Mouse (Mus musculus): Measurements from ENCODE around the gene Etl4. TPM values are rescaled to one million over a fixed set of nuclear protein-coding genes. Genes with fewer than 3 reads are reported as not detected.

Etl4 gene
- polyA plus RNA-seq, 1 experiment from 2014 or later = 3.2 TPM

- H3K27ac ChIP-seq = no peak overlapping the region
- no peaks in the 10 kb centered on the region for H3K9me3 ChIP-seq
- ATAC-seq (ENCODE audit: low FRiP score) = no peak
- no peaks in the 10 kb centered on the region for H3K36me3 ChIP-seq
- WGBS = 74% methylated on average over 8 of the region's 8 CpGs
- no peak overlapping the region for H3K4me3 ChIP-seq
- no peak overlapping the region for H3K9ac ChIP-seq
- H3K4me2 ChIP-seq = no peak overlapping the region
- no peaks in the 10 kb centered on the region for H3K27me3 ChIP-seq
- no peaks in the 10 kb centered on the region for H3K4me1 ChIP-seq (replicated peaks)
These were observed 699.6 kb downstream of the Etl4 start for GRCm38 (mm10) chr2:20609203-20609602.

- no peak for ATAC-seq (ENCODE audit: low FRiP score)
- WGBS = 50% methylated on average over 1 of the region's 1 CpGs
- H3K36me3 ChIP-seq = no peaks in the 10 kb centered on the region
These were observed 706.4 kb downstream of the Etl4 start for GRCm38 (mm10) chr2:20615948-20616347.

GRCm38 (mm10) chr2:20618396-20618795 lies 708.8 kb downstream of the Etl4 start:
- Histone ChIP-seq H3K27ac (no peak overlapping the region), H3K27me3 (no peaks in the 10 kb centered on the region), H3K4me2 (no peak overlapping the region), H3K36me3 (no peaks in the 10 kb centered on the region), H3K9ac (no peak overlapping the region), H3K4me3 (no peak overlapping the region), H3K9me3 (no peaks in the 10 kb centered on the region), H3K4me1 (replicated peaks) (no peaks in the 10 kb centered on the region)
- 96% methylated on average over 5 of the region's 5 CpGs for WGBS
- ATAC-seq (ENCODE audit: low FRiP score) = no peak

More at GRCm38 (mm10) chr2:20615948-20616347, 706.4 kb downstream of the Etl4 start:
- no peaks in the 10 kb centered on the region for H3K27me3 ChIP-seq
- H3K27ac ChIP-seq = no peak overlapping the region
- H3K4me3 ChIP-seq = no peak overlapping the region
- no peaks in the 10 kb centered on the region for H3K4me1 ChIP-seq (replicated peaks)
- no peaks in the 10 kb centered on the region for H3K9me3 ChIP-seq
- H3K4me2 ChIP-seq = no peak overlapping the region
- no peak overlapping the region for H3K9ac ChIP-seq

- H3K4me3 ChIP-seq = no peak overlapping the region
- ATAC-seq (ENCODE audit: low FRiP score) = no peak
- 91% methylated on average over 5 of the region's 5 CpGs for WGBS
- H3K9ac ChIP-seq = no peak overlapping the region
- H3K27me3 ChIP-seq = no peaks in the 10 kb centered on the region
- H3K4me2 ChIP-seq = no peak overlapping the region
- H3K9me3 ChIP-seq = no peaks in the 10 kb centered on the region
- H3K36me3 ChIP-seq = no peaks in the 10 kb centered on the region
- H3K27ac ChIP-seq = no peak overlapping the region
- H3K4me1 ChIP-seq (replicated peaks) = no peaks in the 10 kb centered on the region
These were observed 710.3 kb downstream of the Etl4 start for GRCm38 (mm10) chr2:20619881-20620280.

GRCm38 (mm10) chr2:20629156-20629712 lies 719.7 kb downstream of the Etl4 start:
- H3K9me3 ChIP-seq = no peaks in the 10 kb centered on the region
- H3K36me3 ChIP-seq = no peaks in the 10 kb centered on the region
- H3K9ac ChIP-seq = no peak overlapping the region
- H3K4me3 ChIP-seq = no peak overlapping the region
- 91% methylated on average over 8 of the region's 8 CpGs for WGBS
- H3K27me3 ChIP-seq = no peaks in the 10 kb centered on the region
- no peak for ATAC-seq (ENCODE audit: low FRiP score)
- no peak overlapping the region for H3K4me2 ChIP-seq
- no peak overlapping the region for H3K27ac ChIP-seq
- H3K4me1 ChIP-seq (replicated peaks) = no peaks in the 10 kb centered on the region

- H3K4me2 ChIP-seq = no peak overlapping the region
- H3K27me3 ChIP-seq = no peaks in the 10 kb centered on the region
- no peak for ATAC-seq (ENCODE audit: low FRiP score)
- no peak overlapping the region for H3K27ac ChIP-seq
- H3K4me3 ChIP-seq = no peak overlapping the region
- WGBS = 90% methylated on average over 3 of the region's 3 CpGs
- H3K4me1 ChIP-seq (replicated peaks) = no peaks in the 10 kb centered on the region
- no peaks in the 10 kb centered on the region for H3K9me3 ChIP-seq
- H3K36me3 ChIP-seq = no peaks in the 10 kb centered on the region
- no peak overlapping the region for H3K9ac ChIP-seq
These were observed 729.0 kb downstream of the Etl4 start for GRCm38 (mm10) chr2:20638604-20639003.

GRCm38 (mm10) chr2:20639721-20640120 lies 730.1 kb downstream of the Etl4 start:
- ATAC-seq (ENCODE audit: low FRiP score) = no peak
- no peaks in the 10 kb centered on the region for H3K36me3 ChIP-seq
- 75% methylated on average over 2 of the region's 2 CpGs for WGBS

GRCm38 (mm10) chr2:20642818-20643217 lies 733.2 kb downstream of the Etl4 start:
- Histone ChIP-seq H3K27ac (no peak overlapping the region), H3K9ac (no peak overlapping the region), H3K4me3 (no peak overlapping the region), H3K27me3 (no peaks in the 10 kb centered on the region), H3K4me1 (replicated peaks) (no peaks in the 10 kb centered on the region), H3K36me3 (no peaks in the 10 kb centered on the region), H3K4me2 (no peak overlapping the region), H3K9me3 (no peaks in the 10 kb centered on the region)
- 75% methylated on average over 9 of the region's 9 CpGs for WGBS
- no peak for ATAC-seq (ENCODE audit: low FRiP score)

More at GRCm38 (mm10) chr2:20639721-20640120, 730.1 kb downstream of the Etl4 start:
- no peaks in the 10 kb centered on the region for H3K27me3 ChIP-seq
- no peaks in the 10 kb centered on the region for H3K9me3 ChIP-seq
- no peaks in the 10 kb centered on the region for H3K4me1 ChIP-seq (replicated peaks)
- no peak overlapping the region for H3K27ac ChIP-seq
- H3K9ac ChIP-seq = no peak overlapping the region
- no peak overlapping the region for H3K4me3 ChIP-seq
- no peak overlapping the region for H3K4me2 ChIP-seq

GRCm38 (mm10) chr2:20649817-20650216 lies 740.2 kb downstream of the Etl4 start:
- Histone ChIP-seq H3K4me1 (replicated peaks) (no peaks in the 10 kb centered on the region; the same call in 1 of the 2 replicates), H3K9me3 (no peaks in the 10 kb centered on the region), H3K27ac (no peak overlapping the region), H3K36me3 (no peaks in the 10 kb centered on the region), H3K27me3 (no peaks in the 10 kb centered on the region), H3K4me2 (no peak overlapping the region), H3K9ac (no peak overlapping the region), H3K4me3 (no peak overlapping the region)
- 38% methylated on average over 4 of the region's 4 CpGs for WGBS
- no peak for ATAC-seq (ENCODE audit: low FRiP score)

- no peak overlapping the region for H3K4me3 ChIP-seq
- no peak overlapping the region for H3K4me2 ChIP-seq
- no peaks in the 10 kb centered on the region; the same call in 1 of the 2 replicates for H3K4me1 ChIP-seq (replicated peaks)
- no peak overlapping the region; the same call in 1 of the 2 replicates for H3K27ac ChIP-seq
- no peaks in the 10 kb centered on the region for H3K36me3 ChIP-seq
- H3K27me3 ChIP-seq = no peaks in the 10 kb centered on the region
- ATAC-seq (ENCODE audit: low FRiP score) = no peak
- H3K9me3 ChIP-seq = no peaks in the 10 kb centered on the region
- H3K9ac ChIP-seq = no peak overlapping the region
These were observed 743.5 kb downstream of the Etl4 start for GRCm38 (mm10) chr2:20653116-20653515.

- Histone ChIP-seq H3K9me3 (no peaks in the 10 kb centered on the region), H3K27ac (no peak overlapping the region), H3K36me3 (no peaks in the 10 kb centered on the region), H3K4me1 (replicated peaks) (no peaks in the 10 kb centered on the region; the same call in 1 of the 2 replicates), H3K9ac (no peak overlapping the region), H3K4me2 (no peak overlapping the region), H3K27me3 (no peaks in the 10 kb centered on the region), H3K4me3 (no peak overlapping the region)
- whole genome bisulfite sequencing = 87% methylated on average over 8 of the region's 8 CpGs
- no peak for ATAC-seq (ENCODE audit: low FRiP score)
These were observed 744.5 kb downstream of the Etl4 start for GRCm38 (mm10) chr2:20654058-20654457.

GRCm38 (mm10) chr2:20654598-20655340 lies 745.2 kb downstream of the Etl4 start:
- H3K27ac ChIP-seq = no peak overlapping the region
- no peak for ATAC-seq (ENCODE audit: low FRiP score)
- H3K4me3 ChIP-seq = no peak overlapping the region
- no peaks in the 10 kb centered on the region for H3K36me3 ChIP-seq
- no peak overlapping the region for H3K9ac ChIP-seq
- 28% methylated on average over 9 of the region's 9 CpGs for WGBS
- no peaks in the 10 kb centered on the region; the same call in 1 of the 2 replicates for H3K4me1 ChIP-seq (replicated peaks)
- H3K4me2 ChIP-seq = no peak overlapping the region
- no peaks in the 10 kb centered on the region for H3K9me3 ChIP-seq
- H3K27me3 ChIP-seq = no peaks in the 10 kb centered on the region

- H3K9ac ChIP-seq = no peak overlapping the region
- WGBS = 17% methylated on average over 2 of the region's 2 CpGs
- ATAC-seq (ENCODE audit: low FRiP score) = no peak
These were observed 745.7 kb downstream of the Etl4 start for GRCm38 (mm10) chr2:20655341-20655612.

More at GRCm38 (mm10) chr2:20655341-20655612, 745.7 kb downstream of the Etl4 start:
- no peaks in the 10 kb centered on the region for H3K27me3 ChIP-seq
- no peak overlapping the region for H3K4me3 ChIP-seq
- no peak overlapping the region for H3K4me2 ChIP-seq
- no peaks in the 10 kb centered on the region for H3K9me3 ChIP-seq
- no peak overlapping the region for H3K27ac ChIP-seq
- no peaks in the 10 kb centered on the region for H3K4me1 ChIP-seq (replicated peaks)
- no peaks in the 10 kb centered on the region for H3K36me3 ChIP-seq
